Mouse (Mus musculus): ENCODE measurements around the gene Gm20388. TPM values are rescaled to one million over a fixed set of nuclear protein-coding genes. Genes with fewer than 3 reads are reported as not detected.
A peak's percentile ranks its signal among the peaks of the same experiment; 100 is the strongest.
"Not testable (repeated sequence)": the region's sequence is repeated elsewhere in the genome, so short reads cannot be mapped to it uniquely, and the experiment has no call there.

Gm20388 gene
- polyA plus RNA-seq, 1 experiment from 2014 or later = 2.5 TPM

GRCm38 (mm10) chr8:121431499-121431898 is 1520.9 kb downstream of the Gm20388 start:
- Histone ChIP-seq H3K4me3 (no peak overlapping the region), H3K9me3 (replicated peaks) (no peaks in the 10 kb centered on the region), H3K36me3 (no peaks in the 10 kb centered on the region), H3K4me1 (peaks cover 26% of the 10 kb centered on the region), H3K27me3 (ENCODE audit: low read depth, poor library complexity, severe bottlenecking) (peaks cover 36% of the 10 kb centered on the region), H3K27ac (peak overlapping the region; percentile 36; the same call in 1 of the 2 replicates)
- 89% methylated on average over 8 of the region's 8 CpGs for WGBS
- no peak for DNase-seq (ENCODE audit: low spot score)

GRCm38 (mm10) chr8:121433466-121433865 is 1522.8 kb downstream of the Gm20388 start:
- DNase-seq (ENCODE audit: low spot score) = peak; percentile 55
- no peaks in the 10 kb centered on the region for H3K9me3 ChIP-seq (replicated peaks)
- 0 out of 2 replicates have a peak overlapping the region, but pooled peaks have one; percentile 11 for H3K4me3 ChIP-seq
- H3K27ac ChIP-seq = peak overlapping the region; percentile 69
- peaks cover 36% of the 10 kb centered on the region for H3K27me3 ChIP-seq (ENCODE audit: low read depth, poor library complexity, severe bottlenecking)
- H3K4me1 ChIP-seq = peaks cover 26% of the 10 kb centered on the region
- 31% methylated on average over 17 of the region's 17 CpGs for WGBS
- no peaks in the 10 kb centered on the region for H3K36me3 ChIP-seq

DNA sequence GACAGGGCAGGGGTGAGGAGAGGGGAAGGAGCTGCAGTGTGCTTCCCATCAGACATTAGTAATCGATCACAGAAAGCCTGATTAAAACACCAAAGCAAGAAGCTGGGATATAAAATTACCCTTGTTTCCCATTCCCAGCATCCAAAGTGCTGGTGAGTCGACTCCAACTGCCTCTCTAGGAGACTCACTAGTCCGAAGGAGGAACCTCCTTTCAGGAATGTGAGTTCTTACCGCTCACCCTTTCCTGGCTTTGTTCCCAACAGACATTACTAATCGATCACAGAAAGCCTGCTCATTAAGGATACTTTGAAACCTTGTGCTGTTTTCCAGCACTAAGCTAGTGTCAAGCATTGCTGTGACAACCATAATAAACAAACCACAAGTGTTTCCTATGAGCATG is 1526.0 kb downstream of the Gm20388 start:
- peak overlapping the region; percentile 23; the same call in 1 of the 2 replicates for H3K4me3 ChIP-seq
- peaks cover 43% of the 10 kb centered on the region for H3K4me1 ChIP-seq

DNA sequence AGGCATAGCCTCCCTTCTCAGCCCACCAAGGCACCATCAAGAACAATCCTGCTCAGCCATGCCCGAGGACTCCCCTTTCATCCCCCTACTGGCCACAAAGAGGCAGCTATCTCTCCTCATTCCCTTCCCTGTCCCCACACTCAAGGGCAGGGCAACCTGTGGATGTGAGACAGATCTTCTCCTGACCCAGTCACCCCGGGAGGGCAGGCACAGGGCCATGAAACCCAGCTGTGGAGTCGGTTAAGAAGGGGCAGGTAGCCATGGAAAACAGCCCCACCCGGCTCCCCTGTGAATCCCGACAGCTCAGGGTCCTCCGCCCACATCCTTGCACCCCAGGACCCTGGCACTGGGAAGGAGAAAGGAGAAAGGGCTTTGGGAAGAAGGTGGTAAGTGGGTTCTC is 1526.9 kb downstream of the Gm20388 start:
- Histone ChIP-seq H3K27ac (peak overlapping the region; percentile 22; the same call in 1 of the 2 replicates), H3K4me1 (peaks cover 46% of the 10 kb centered on the region), H3K27me3 (ENCODE audit: low read depth, poor library complexity, severe bottlenecking) (peaks cover 20% of the 10 kb centered on the region), H3K9me3 (replicated peaks) (no peaks in the 10 kb centered on the region), H3K4me3 (no peak overlapping the region), H3K36me3 (no peaks in the 10 kb centered on the region)
- WGBS = 70% methylated on average over 6 of the region's 6 CpGs
- no peak for DNase-seq (ENCODE audit: low spot score)

More for the DNA sequence above, 1526.0 kb downstream of the Gm20388 start:
- Histone ChIP-seq H3K36me3 (no peaks in the 10 kb centered on the region), H3K27ac (peak overlapping the region; percentile 22), H3K9me3 (replicated peaks) (no peaks in the 10 kb centered on the region), H3K27me3 (ENCODE audit: low read depth, poor library complexity, severe bottlenecking) (peaks cover 27% of the 10 kb centered on the region)
- WGBS = 67% methylated on average over 5 of the region's 5 CpGs
- DNase-seq (ENCODE audit: low spot score) = no peak

GRCm38 (mm10) chr8:121438111-121438510 is 1527.5 kb downstream of the Gm20388 start:
- no peak overlapping the region for H3K27ac ChIP-seq
- no peaks in the 10 kb centered on the region for H3K9me3 ChIP-seq (replicated peaks)
- no peaks in the 10 kb centered on the region for H3K36me3 ChIP-seq
- no peak overlapping the region for H3K4me3 ChIP-seq
- DNase-seq (ENCODE audit: low spot score) = no peak
- H3K27me3 ChIP-seq (ENCODE audit: low read depth, poor library complexity, severe bottlenecking) = peaks cover 14% of the 10 kb centered on the region
- peaks cover 41% of the 10 kb centered on the region for H3K4me1 ChIP-seq
- 62% methylated on average over 6 of the region's 6 CpGs for WGBS

DNA sequence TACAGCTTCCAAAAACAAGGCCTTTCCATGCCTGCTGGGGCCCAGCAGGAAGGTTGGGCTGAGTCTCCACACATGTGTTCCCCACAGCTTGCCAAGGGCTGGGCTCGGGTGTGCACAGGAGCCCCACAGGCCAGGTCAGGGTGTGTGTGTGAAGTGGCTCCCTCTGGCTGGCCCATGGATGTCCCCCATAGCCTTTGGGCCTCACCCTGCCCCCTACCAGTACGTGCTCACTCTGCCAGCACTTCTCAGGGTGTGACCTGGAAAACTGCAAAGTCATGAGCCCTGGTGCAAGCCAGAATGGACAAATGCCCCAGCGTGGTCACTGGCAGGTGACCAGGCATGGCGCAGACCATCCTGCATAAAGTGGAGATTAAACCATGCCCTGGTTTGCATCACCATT is 1528.7 kb downstream of the Gm20388 start:
- H3K27me3 ChIP-seq (ENCODE audit: low read depth, poor library complexity, severe bottlenecking) = peaks cover 6% of the 10 kb centered on the region; the same call in 1 of the 2 replicates
- no peaks in the 10 kb centered on the region for H3K36me3 ChIP-seq
- DNase-seq (ENCODE audit: low spot score) = no peak
- H3K4me3 ChIP-seq = no peak overlapping the region
- H3K27ac ChIP-seq = peak overlapping the region; percentile 76
- no peaks in the 10 kb centered on the region for H3K9me3 ChIP-seq (replicated peaks)
- 74% methylated on average over 4 of the region's 4 CpGs for WGBS
- peaks cover 34% of the 10 kb centered on the region for H3K4me1 ChIP-seq

- Histone ChIP-seq H3K9me3 (replicated peaks) (no peaks in the 10 kb centered on the region), H3K4me3 (no peak overlapping the region), H3K36me3 (no peaks in the 10 kb centered on the region), H3K4me1 (peaks cover 42% of the 10 kb centered on the region), H3K27ac (no peak overlapping the region), H3K27me3 (ENCODE audit: low read depth, poor library complexity, severe bottlenecking) (peaks cover 18% of the 10 kb centered on the region; the same call in 1 of the 2 replicates)
- WGBS = 65% methylated on average over 7 of the region's 7 CpGs
- no peak for DNase-seq (ENCODE audit: low spot score)
Measured at GRCm38 (mm10) chr8:121443361-121443760, 1532.7 kb downstream of the Gm20388 start.

DNA sequence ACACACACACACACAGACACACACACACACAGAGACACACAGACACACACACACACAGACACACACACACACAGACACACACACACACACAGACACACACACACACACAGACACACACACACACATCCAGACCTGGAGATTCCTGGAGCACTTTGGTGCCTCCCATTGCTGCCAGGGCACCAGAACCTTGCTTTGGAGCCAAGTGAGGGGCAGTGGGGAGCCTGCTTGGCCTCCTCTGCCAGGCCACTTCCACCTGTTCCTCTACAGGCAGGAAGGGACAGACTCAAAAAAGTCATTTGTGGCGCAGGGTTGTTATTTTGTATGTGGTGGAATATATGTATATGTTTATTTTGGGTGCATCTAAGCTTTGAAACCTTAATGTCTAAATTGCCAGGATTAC is 1533.9 kb downstream of the Gm20388 start:
- not testable (repeated sequence) for H3K9me3 ChIP-seq (replicated peaks); H3K36me3 ChIP-seq; DNase-seq (ENCODE audit: low spot score); H3K4me3 ChIP-seq; H3K27ac ChIP-seq
- WGBS = 89% methylated on average over 1 of the region's 1 CpGs
- H3K27me3 ChIP-seq (ENCODE audit: low read depth, poor library complexity, severe bottlenecking) = peaks cover 24% of the 10 kb centered on the region; the same call in 1 of the 2 replicates
- H3K4me1 ChIP-seq = peaks cover 39% of the 10 kb centered on the region

DNA sequence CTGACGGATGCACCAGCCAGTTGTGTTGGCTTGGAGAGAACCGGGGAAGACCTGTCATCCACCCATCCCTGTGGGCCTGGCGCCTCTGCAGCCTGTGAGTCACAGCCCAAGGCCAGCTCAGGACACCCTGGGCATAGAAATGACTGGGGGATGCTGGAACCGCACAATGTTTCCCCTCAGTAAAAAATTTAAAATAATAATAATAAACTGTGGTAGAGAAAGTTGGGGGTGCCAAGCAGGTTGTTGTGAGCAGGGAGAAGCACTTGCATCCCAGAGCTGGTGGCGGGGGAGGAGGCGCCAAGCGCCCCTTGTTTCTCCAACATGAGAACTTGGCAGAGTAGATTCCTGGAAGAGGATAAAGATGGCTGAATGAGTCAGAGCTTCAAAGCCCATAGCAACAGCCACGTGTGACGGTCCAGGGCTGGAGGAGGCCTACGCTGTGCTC is 1534.4 kb downstream of the Gm20388 start:
- WGBS = 92% methylated on average over 10 of the region's 10 CpGs
- Histone ChIP-seq H3K4me3 (no peak overlapping the region), H3K4me1 (peaks cover 39% of the 10 kb centered on the region), H3K9me3 (replicated peaks) (no peaks in the 10 kb centered on the region), H3K27ac (no peak overlapping the region), H3K27me3 (ENCODE audit: low read depth, poor library complexity, severe bottlenecking) (peaks cover 24% of the 10 kb centered on the region; the same call in 1 of the 2 replicates), H3K36me3 (no peaks in the 10 kb centered on the region)
- no peak for DNase-seq (ENCODE audit: low spot score)

DNA sequence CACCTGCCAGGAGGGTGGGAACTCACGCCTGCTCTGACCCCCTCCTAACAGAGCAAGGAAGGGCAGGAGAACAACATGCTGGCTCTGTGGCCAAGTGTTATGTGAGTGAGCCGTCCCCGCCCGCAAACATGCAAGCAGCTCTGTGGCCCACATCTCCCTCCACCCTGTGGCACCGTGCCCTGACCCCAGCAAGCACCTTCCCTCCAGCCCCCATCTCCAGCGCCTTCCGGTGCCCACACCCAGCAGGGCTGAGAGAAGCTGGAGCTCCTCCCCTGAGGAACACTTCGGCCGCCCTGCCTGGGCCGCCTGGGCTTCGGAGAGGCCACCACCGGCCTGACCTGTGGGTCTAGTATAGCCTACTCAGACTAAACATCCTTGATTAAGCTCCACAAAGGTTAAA is 1535.5 kb downstream of the Gm20388 start:
- Histone ChIP-seq H3K27ac (no peak overlapping the region), H3K4me3 (no peak overlapping the region), H3K4me1 (peaks cover 42% of the 10 kb centered on the region), H3K27me3 (ENCODE audit: low read depth, poor library complexity, severe bottlenecking) (peaks cover 24% of the 10 kb centered on the region; the same call in 1 of the 2 replicates), H3K36me3 (no peaks in the 10 kb centered on the region), H3K9me3 (replicated peaks) (no peaks in the 10 kb centered on the region)
- 73% methylated on average over 12 of the region's 12 CpGs for WGBS
- no peak for DNase-seq (ENCODE audit: low spot score)

DNA sequence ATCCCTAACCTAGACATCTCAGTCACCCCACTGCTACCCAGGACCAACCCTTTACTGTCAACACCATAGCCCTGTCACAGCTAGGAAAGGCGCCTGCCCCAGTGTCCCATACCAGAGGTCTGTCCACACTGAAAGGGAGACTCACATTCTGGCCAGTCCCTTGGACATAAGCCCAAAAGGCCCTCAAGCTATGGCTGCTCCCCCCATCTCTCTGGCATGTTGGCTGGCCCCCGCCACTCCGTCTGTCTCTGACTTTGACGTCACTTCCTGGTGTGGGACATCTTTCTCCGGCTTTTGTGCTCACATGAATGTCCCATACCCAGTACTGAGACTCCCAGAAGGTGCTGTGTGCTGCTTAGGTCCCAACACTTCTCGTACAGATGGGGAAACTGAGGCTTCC is 1536.2 kb downstream of the Gm20388 start:
- H3K27ac ChIP-seq = no peak overlapping the region
- 85% methylated on average over 6 of the region's 6 CpGs for WGBS
- H3K36me3 ChIP-seq = no peaks in the 10 kb centered on the region
- no peak overlapping the region for H3K4me3 ChIP-seq
- H3K4me1 ChIP-seq = peaks cover 43% of the 10 kb centered on the region
- H3K9me3 ChIP-seq (replicated peaks) = no peaks in the 10 kb centered on the region
- H3K27me3 ChIP-seq (ENCODE audit: low read depth, poor library complexity, severe bottlenecking) = peaks cover 29% of the 10 kb centered on the region; the same call in 1 of the 2 replicates
- DNase-seq (ENCODE audit: low spot score) = no peak

DNA sequence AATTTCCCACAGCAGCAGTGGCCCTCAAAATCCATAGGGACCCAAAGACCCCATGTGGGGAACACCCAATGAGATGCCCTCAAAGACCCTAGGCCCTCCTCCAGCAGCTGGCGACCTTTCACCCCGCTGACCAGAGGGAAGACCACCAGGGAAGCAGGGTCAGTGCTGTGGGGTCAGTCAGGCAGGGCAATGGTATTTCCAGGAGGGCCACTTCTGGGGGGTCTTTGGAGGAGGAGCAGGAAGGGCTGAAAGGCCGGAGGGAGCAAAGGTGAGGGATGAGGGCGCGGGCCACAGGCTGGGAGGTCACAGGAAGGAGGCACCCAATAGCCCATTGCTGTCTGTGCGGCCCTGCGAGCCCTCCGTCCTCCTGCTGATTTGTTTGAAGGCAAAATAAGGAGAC is 1539.6 kb downstream of the Gm20388 start:
- peaks cover 47% of the 10 kb centered on the region; the same call in 1 of the 2 replicates for H3K27me3 ChIP-seq (ENCODE audit: low read depth, poor library complexity, severe bottlenecking)
- no peak for DNase-seq (ENCODE audit: low spot score)
- H3K4me3 ChIP-seq = no peak overlapping the region
- WGBS = 39% methylated on average over 8 of the region's 8 CpGs
- H3K4me1 ChIP-seq = peaks cover 38% of the 10 kb centered on the region
- H3K36me3 ChIP-seq = no peaks in the 10 kb centered on the region
- no peaks in the 10 kb centered on the region for H3K9me3 ChIP-seq (replicated peaks)
- H3K27ac ChIP-seq = no peak overlapping the region

DNA sequence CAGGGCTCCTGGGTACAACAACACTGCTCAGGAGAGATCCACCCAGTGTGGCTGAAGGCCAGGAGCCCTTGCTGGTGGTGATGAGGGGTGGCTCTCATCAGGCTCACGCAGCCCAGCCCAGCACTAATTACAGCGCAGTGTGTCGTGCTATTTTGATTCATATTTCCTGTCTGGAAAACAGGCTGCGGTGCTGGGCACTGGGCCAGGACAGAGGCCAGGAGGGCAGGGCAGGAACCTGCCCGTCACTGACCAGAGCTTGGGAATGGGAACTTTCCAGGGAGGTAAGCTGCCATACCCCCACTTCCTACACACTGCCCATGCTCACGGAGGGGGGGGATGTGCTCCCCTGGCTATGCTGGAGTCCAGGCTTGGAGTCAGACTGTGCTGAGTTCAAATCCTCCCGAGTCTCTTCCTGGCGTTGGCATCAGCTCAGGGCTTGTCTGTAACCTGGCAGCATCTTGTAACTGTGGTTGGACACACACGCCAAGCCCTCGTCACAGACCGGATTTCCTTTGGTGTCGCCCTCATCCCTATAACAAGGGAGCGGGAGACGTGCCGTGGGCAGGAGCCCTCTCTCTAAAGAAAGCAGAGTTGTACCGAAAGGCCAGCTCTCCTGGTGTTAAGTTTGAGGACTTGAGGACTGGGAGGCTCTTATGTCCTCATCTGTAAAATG is 1540.9 kb downstream of the Gm20388 start:
- H3K27me3 ChIP-seq (ENCODE audit: low read depth, poor library complexity, severe bottlenecking) = peaks cover 40% of the 10 kb centered on the region; the same call in 1 of the 2 replicates
- no peak overlapping the region for H3K4me3 ChIP-seq
- no peaks in the 10 kb centered on the region for H3K9me3 ChIP-seq (replicated peaks)
- 0 out of 2 replicates have a peak overlapping the region, but pooled peaks have one; percentile 8 for H3K27ac ChIP-seq
- no peaks in the 10 kb centered on the region for H3K36me3 ChIP-seq
- 79% methylated on average over 16 of the region's 16 CpGs for WGBS
- DNase-seq (ENCODE audit: low spot score) = no peak
- peaks cover 37% of the 10 kb centered on the region for H3K4me1 ChIP-seq
